Mouse (Mus musculus) myocyte (in vitro differentiated cells): ENCODE data around the gene Ncoa3. TPM values are rescaled to one million over a fixed set of nuclear protein-coding genes. Genes with fewer than 3 reads are reported as not detected.

ENCODE experiments used
- H3K27me3 ChIP-seq: one replicate; pipeline ENCODE4 v1.6.1; 2011; ENCODE audit not compliant: control insufficient read depth, insufficient read depth, insufficient read length
- H3K36me3 ChIP-seq: one replicate; pipeline ENCODE4 v1.6.1; 2011; ENCODE audit not compliant: control insufficient read depth, insufficient read depth
- H3K4me2 ChIP-seq: one replicate; pipeline ENCODE4 v1.6.1; 2011; ENCODE audit warnings: low read depth, control low read depth
- H3K4me3 ChIP-seq: one replicate; pipeline ENCODE4 v1.5.1; 2011; ENCODE audit warnings: mild to moderate bottlenecking, control low read depth, moderate library complexity
- H3K79me2 ChIP-seq: one replicate; pipeline ENCODE4 v1.6.1; 2011; ENCODE audit not compliant: control insufficient read depth, insufficient read depth
- H3ac ChIP-seq: one replicate; pipeline ENCODE4 v1.6.1; 2011; ENCODE audit not compliant: control insufficient read depth, insufficient read length
- CEBPB ChIP-seq: IDR thresholded peaks from 2 replicates; pipeline ENCODE4 v1.6.1; 2011; ENCODE audit warnings: mild to moderate bottlenecking, moderate library complexity; ENCODE audit not compliant: poor library complexity, insufficient read depth, severe bottlenecking
- E2F4 ChIP-seq: IDR thresholded peaks from one replicate; pipeline ENCODE4 v1.6.1; 2011; ENCODE audit warnings: mild to moderate bottlenecking, control low read depth, moderate library complexity; ENCODE audit not compliant: insufficient read depth
- MAX ChIP-seq: IDR thresholded peaks from one replicate; pipeline ENCODE4 v1.6.1; 2011; ENCODE audit warnings: low read depth, mild to moderate bottlenecking, control low read depth
- MYOD1 ChIP-seq, 3 experiments: IDR thresholded peaks; one replicate each; pipeline ENCODE4 v1.6.1; 2011; ENCODE audit warnings: control low read depth in 2 of 3, low read depth in 2 of 3, mild to moderate bottlenecking in 2 of 3, moderate library complexity in 1 of 3; ENCODE audit not compliant: insufficient read length in 2 of 3, control insufficient read depth in 1 of 3
- MYOG ChIP-seq, 3 experiments: IDR thresholded peaks; one replicate each; pipeline ENCODE4 v1.6.1; 2011; ENCODE audit warnings: control low read depth in 2 of 3, low read depth in 2 of 3, mild to moderate bottlenecking in 2 of 3; ENCODE audit not compliant: insufficient read length in 2 of 3, control insufficient read depth in 1 of 3, insufficient read depth in 1 of 3
- POLR2A ChIP-seq: IDR thresholded peaks from one replicate; pipeline ENCODE4 v1.6.1; 2011; ENCODE audit warnings: low read depth, mild to moderate bottlenecking, control low read depth, moderate library complexity; ENCODE audit not compliant: insufficient read length
- POLR2AphosphoS2 ChIP-seq: IDR thresholded peaks from one replicate; pipeline ENCODE4 v1.6.1; 2011; ENCODE audit warnings: low read depth, control low read depth; ENCODE audit not compliant: insufficient read length
- REST ChIP-seq: IDR thresholded peaks from one replicate; pipeline ENCODE4 v1.6.1; 2011; ENCODE audit warnings: mild to moderate bottlenecking, control low read depth, moderate library complexity; ENCODE audit not compliant: insufficient read depth, insufficient read length
- SRF ChIP-seq: IDR thresholded peaks from one replicate; pipeline ENCODE4 v1.6.1; 2011; ENCODE audit warnings: low read depth; ENCODE audit not compliant: control insufficient read depth, insufficient read length
- TCF12 ChIP-seq: IDR thresholded peaks from one replicate; pipeline ENCODE4 v1.6.1; 2011; ENCODE audit warnings: mild to moderate bottlenecking, control low read depth; ENCODE audit not compliant: poor library complexity, insufficient read depth, severe bottlenecking
- TCF3 ChIP-seq: IDR thresholded peaks from one replicate; pipeline ENCODE4 v1.6.1; 2011; ENCODE audit warnings: low read depth, control low read depth; ENCODE audit not compliant: insufficient read length
- USF1 ChIP-seq: IDR thresholded peaks from one replicate; pipeline ENCODE4 v1.6.1; 2011; ENCODE audit warnings: low read depth, mild to moderate bottlenecking, control low read depth, moderate library complexity
- polyA plus RNA-seq: library from polyadenylated mRNA; unstranded; fragments of >200 nt; fragmentation: generic; extraction: Trizol; gene quantifications from one replicate; pipeline ENCODE4 v1.2.1, GENCODE M21; 2012; ENCODE audit warnings: missing spikeins

Ncoa3 gene
- polyA plus RNA-seq, 1 experiment: 5.8 TPM

DNA sequence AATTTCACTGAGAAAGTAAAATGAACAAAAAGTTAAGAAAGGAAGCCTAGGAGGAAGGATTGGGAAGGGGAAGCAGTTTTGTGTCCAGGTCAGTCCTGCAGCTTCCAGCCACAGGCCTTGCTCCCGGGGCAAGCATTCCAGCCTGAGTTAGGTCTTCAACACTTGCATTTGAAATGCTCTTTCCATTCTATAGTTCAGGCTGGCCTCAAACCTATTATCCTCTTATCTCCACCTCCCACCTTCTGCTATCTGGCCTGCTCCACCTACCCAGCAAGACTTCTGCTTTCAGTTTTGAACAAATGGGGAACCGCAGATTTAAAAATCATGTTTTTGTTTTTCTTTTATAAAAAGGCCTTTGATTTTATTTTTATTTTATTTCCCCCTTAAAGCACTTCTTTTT is 19.7 kb downstream of the Ncoa3 start:
- Histone ChIP-seq H3K4me2 (no peak overlapping the region), H3K79me2 (peaks cover 52% of the 10 kb centered on the region), H3K27me3 (no peaks in the 10 kb centered on the region), H3K4me3 (no peak overlapping the region), H3ac (no peak overlapping the region), H3K36me3 (no peaks in the 10 kb centered on the region)
- TF ChIP-seq MYOG (IDR thresholded peaks at IDR 0.05; ENCODE audit: control insufficient read depth in 1 of 3, insufficient read depth in 1 of 3, insufficient read length in 2 of 3, low read depth in 2 of 3) (no peak), USF1 (no peak), MYOD1 (IDR thresholded peaks at IDR 0.05; ENCODE audit: control insufficient read depth in 1 of 3, insufficient read length in 2 of 3, low read depth in 2 of 3) (no peak), TCF3 (no peak), POLR2AphosphoS2 (no peak), E2F4 (no peak)

DNA sequence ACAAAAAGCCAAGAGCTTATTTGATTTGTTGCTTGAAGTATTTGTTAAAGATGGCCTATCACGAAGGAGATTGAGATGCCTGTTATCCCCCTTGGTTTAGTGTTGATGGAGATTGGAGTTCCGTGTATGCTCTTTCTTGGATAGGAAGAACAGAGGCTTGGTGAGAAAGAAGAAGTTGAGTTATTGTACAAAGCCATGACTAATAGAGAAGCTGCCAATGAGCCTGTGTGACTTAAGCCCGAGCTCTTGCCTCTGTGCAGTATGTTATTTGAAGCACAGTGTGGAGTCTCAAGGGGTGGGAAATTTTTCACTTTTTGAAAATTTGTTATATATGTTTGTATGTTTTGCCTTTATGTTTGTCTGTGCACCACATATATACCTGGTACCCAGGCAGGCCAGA is 26.3 kb downstream of the Ncoa3 start:
- TF ChIP-seq MAX (no peak), SRF (no peak), CEBPB (no peak), REST (no peak), USF1 (no peak), TCF12 (no peak)

DNA sequence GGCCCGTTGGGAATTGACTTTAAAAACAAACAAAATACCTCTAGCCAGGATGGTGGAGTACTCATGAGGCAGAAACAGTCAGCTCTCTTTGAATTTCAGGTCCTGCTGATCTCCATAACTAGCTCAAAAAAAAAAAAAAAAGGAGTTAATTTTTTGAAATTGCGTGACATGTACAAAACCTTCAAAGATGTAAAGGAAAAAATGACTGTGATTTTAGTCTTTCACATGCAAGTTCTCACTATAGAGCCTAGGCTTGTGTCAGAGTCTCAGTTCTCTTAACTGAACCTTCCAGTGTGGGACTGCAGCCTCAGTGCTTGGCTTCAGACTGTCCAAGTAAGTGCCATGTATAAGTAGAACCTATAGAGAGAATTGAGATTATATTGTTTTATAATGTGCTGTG is 27.6 kb downstream of the Ncoa3 start:
- H3K79me2 ChIP-seq: peaks cover 61% of the 10 kb centered on the region
- no peak overlapping the region for H3K4me2 ChIP-seq
- no peaks in the 10 kb centered on the region for H3K27me3 ChIP-seq
- H3ac ChIP-seq: no peak overlapping the region
- H3K36me3 ChIP-seq: no peaks in the 10 kb centered on the region
- no peak for TF ChIP-seq CEBPB
- no peak for TF ChIP-seq SRF
- no peak for TF ChIP-seq MAX
- no peak for TF ChIP-seq TCF12
- no peak for TF ChIP-seq REST
- no peak for TF ChIP-seq E2F4
- no peak for TF ChIP-seq MYOD1 (IDR thresholded peaks at IDR 0.05; ENCODE audit: control insufficient read depth in 1 of 3, insufficient read length in 2 of 3, low read depth in 2 of 3)
- no peak for TF ChIP-seq MYOG (IDR thresholded peaks at IDR 0.05; ENCODE audit: control insufficient read depth in 1 of 3, insufficient read depth in 1 of 3, insufficient read length in 2 of 3, low read depth in 2 of 3)
- no peak for TF ChIP-seq POLR2A
- TF ChIP-seq TCF3: no peak
- no peak for TF ChIP-seq POLR2AphosphoS2
- TF ChIP-seq USF1: no peak
- H3K4me3 ChIP-seq: no peak overlapping the region

More for the DNA sequence above, 26.3 kb downstream of the Ncoa3 start:
- Histone ChIP-seq H3K27me3 (no peaks in the 10 kb centered on the region), H3K36me3 (no peaks in the 10 kb centered on the region), H3K4me3 (no peak overlapping the region), H3K79me2 (peaks cover 64% of the 10 kb centered on the region), H3K4me2 (no peak overlapping the region), H3ac (no peak overlapping the region)

DNA sequence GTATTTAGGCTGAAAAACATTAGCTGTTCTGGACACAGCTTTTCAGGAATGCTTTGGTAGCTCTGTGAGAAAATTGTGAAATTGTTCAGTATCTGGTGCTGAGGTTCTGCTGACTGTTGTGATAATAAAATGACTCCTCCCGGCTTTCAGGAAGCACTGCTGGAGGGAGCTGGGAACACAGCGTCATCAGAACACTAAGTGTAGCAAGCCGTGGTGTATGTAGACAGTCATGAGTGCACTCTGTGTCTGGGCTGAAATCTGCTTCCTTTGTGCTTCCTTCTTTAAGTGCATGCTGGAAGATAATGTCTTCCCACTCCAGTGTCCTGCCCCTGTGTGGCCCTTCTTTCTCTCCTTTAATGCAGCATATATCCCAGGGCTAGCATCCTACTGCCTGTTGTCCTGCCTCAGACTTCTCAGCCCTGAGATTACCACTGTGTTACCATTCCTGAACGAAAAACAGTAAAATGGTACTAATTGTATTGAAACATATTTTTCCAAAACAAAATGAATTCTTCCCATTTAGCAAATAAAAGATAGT is 28.7 kb downstream of the Ncoa3 start:
- H3K36me3 ChIP-seq: no peaks in the 10 kb centered on the region
- peaks cover 56% of the 10 kb centered on the region for H3K79me2 ChIP-seq
- no peak overlapping the region for H3K4me2 ChIP-seq
- H3ac ChIP-seq: no peak overlapping the region
- H3K27me3 ChIP-seq: no peaks in the 10 kb centered on the region
- TF ChIP-seq USF1 (no peak), POLR2AphosphoS2 (no peak), MYOG (IDR thresholded peaks at IDR 0.05; ENCODE audit: control insufficient read depth in 1 of 3, insufficient read depth in 1 of 3, insufficient read length in 2 of 3, low read depth in 2 of 3) (no peak), MAX (no peak), POLR2A (no peak), CEBPB (no peak), REST (no peak), TCF12 (no peak), E2F4 (no peak), TCF3 (no peak), MYOD1 (IDR thresholded peaks at IDR 0.05; ENCODE audit: control insufficient read depth in 1 of 3, insufficient read length in 2 of 3, low read depth in 2 of 3) (no peak), SRF (no peak)
- H3K4me3 ChIP-seq: no peak overlapping the region

DNA sequence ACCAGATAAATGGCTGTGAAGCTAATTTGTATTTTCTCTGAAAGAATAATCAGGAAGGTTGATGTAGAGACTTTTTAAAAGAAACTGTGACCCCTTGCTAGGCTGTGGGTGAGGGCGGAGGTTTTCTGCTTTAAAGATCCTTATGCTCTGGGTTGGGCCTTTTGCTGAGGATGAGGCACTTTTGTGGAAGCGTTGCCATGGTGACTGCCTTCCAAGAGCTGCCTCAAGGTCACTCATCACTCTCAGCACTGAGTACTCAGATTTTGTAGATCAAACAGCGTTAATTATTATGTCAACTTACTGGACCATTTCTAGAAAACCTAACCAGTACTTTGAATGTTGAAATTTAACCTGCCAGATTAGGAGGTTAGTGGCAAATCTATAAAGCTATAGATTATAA is 29.2 kb downstream of the Ncoa3 start:
- Histone ChIP-seq H3K4me2 (no peak overlapping the region), H3K36me3 (no peaks in the 10 kb centered on the region), H3K79me2 (peaks cover 51% of the 10 kb centered on the region), H3ac (no peak overlapping the region), H3K4me3 (no peak overlapping the region), H3K27me3 (no peaks in the 10 kb centered on the region)
- TF ChIP-seq POLR2A (no peak), E2F4 (no peak), CEBPB (no peak), TCF3 (no peak), REST (no peak), MYOG (IDR thresholded peaks at IDR 0.05; ENCODE audit: control insufficient read depth in 1 of 3, insufficient read depth in 1 of 3, insufficient read length in 2 of 3, low read depth in 2 of 3) (no peak), MAX (no peak), USF1 (no peak), SRF (no peak), MYOD1 (IDR thresholded peaks at IDR 0.05; ENCODE audit: control insufficient read depth in 1 of 3, insufficient read length in 2 of 3, low read depth in 2 of 3) (no peak), TCF12 (no peak), POLR2AphosphoS2 (no peak)
